Mouse (Mus musculus) right cerebral cortex, adult 2 months (tissue): Measurements from ENCODE around the gene Tubgcp6.

Experiments used
- DNase-seq, 2 experiments: peaks; one replicate each; pipeline ENCODE4 v3.0.0; 2021 to 2022; ENCODE audit warnings: low spot score in 2 of 2

The Tubgcp6 gene

DNA sequence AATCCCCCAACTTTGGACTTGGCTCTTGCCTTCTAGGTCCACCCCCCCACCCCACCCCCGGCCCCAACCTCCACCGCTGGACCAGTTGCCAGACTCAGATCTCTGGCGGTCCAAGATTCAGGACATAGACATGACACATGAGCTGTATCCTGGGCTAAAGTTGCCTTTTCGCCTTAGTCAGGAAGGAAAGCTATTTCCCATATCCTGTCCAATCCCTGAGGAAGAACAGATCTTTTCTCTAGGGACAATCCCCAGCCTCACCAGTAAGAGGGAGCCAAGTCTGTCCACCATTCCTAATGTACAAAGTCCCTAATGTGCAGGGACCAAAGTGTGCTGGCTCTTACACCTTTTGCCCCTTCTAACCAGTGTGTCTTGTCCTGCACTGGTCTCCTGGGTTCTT, 19.0 kb upstream of the Tubgcp6 start:
- no peak for DNase-seq

DNA sequence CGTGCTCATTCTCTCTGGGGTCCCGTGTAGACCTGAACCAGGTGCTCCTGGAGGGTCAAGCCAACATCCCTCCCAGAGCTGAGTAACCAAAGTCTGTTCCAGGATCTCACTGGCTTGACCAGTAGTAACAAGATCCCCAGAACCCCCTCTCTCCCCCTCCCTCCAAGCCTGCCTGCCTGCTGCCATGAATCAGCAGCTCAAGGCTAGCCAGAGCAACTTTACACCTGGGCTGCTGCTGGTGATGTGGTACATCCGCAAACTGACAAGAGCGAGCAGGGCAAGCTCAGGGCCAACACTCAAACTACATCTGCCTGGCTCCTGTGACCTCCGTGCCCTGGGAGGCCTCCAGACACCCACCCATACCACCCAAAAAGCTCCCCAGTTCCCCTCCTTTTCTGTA, 18.5 kb upstream of the Tubgcp6 start:
- no peak for DNase-seq

DNA sequence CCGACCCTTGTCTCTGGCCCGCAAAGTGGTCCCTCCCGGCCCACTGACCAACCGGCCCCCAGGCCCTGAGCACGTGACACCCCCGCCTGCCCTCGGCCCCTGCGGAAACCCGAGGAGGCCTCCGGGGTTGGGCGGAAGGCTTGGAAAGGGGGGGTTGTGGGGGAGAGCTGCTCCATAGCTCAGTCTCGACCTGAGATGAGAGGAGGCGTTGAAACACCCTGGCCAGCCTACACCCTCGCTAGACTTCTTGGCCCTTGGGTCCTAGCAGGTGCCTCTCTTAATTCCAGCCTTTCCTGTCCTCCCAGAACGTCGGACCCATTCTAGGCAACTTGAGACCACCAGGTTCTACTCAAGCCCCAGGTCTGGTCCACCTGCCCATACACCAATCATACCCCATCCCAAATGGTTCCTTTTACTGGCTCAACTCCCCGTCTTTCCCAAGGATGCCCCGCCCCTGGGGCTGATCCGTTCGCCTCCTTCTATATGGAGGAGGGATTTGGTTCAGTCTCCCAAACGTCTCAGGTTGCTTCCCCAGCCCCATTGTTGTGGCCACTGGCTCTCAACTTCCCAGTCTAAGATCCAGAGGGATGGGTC, 17.8 kb upstream of the Tubgcp6 start, which contains the start of gene Mapk12:
Mapk12 (minus strand) TSS at position 45 of the 594 bp plus-strand sequence.
- DNase-seq: peak; percentile 28 to 34

DNA sequence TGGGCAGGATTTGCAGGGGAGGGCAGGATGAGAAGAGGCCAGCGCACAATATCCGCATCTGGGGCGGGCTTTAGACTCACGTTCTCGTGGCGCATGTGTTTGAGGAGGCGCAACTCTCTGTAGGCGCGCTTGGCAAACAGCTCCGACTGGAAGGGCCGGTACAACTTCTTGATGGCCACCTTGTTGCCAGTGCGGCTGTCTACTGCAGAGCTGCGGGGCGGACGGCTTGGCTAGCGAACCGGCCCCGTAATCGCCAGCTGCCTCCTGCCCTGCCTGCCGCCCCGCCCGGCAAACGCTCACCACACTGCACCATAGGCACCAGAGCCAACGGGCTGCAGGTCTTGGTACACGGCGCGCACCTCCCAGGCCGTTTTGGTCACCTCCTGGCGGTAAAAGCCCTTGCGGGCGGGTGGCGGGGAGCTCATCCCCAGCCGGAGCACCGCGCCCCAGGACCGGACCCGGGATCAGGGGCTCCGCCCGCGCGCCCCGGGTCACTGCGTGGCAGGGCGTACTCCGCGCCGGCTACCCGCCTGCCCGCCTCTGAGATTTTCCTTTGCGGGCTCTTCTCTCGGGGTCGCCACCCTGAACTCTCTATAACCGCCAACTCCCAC, 17.2 kb upstream of the Tubgcp6 start:
- DNase-seq: peak; percentile 82 to 83

DNA sequence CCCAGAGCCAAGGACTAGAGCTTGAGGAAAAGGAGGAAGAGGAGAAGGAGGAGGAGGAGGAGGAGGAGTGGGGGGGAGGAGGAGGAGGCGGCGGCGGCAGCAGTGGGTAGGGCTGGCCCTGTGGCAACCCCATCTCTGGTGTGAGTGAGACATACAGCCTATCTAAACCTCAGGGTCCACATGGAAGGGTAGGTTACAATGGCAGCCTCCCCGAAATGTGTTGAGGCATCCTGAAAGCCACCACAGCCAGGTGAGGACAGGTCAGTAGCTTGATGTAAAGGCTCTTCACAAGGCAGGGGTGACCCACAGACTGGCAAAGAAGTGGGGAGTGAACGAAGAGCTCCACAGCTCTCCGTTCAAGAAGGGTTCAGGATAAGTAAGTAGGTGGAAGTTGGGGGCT, 15.6 kb upstream of the Tubgcp6 start:
- no peak for DNase-seq

DNA sequence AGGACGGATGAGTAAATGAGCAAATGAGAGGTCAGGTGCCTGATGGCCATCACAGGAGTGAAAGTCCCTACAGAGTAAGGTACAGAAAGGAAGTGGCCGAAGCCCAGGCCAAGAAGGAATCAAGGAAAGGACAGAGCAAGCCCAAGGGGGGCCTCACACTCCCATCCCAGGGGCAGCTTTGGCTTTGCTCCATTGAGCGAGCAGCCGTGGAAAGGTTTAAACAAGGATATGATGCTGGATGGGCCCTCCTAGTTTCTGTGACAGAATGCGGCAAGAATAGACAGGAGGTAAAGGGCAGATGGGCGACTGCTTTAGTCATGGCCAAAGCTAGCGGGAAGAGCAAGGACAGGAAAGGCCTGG, 15.1 kb upstream of the Tubgcp6 start:
- DNase-seq: no peak

DNA sequence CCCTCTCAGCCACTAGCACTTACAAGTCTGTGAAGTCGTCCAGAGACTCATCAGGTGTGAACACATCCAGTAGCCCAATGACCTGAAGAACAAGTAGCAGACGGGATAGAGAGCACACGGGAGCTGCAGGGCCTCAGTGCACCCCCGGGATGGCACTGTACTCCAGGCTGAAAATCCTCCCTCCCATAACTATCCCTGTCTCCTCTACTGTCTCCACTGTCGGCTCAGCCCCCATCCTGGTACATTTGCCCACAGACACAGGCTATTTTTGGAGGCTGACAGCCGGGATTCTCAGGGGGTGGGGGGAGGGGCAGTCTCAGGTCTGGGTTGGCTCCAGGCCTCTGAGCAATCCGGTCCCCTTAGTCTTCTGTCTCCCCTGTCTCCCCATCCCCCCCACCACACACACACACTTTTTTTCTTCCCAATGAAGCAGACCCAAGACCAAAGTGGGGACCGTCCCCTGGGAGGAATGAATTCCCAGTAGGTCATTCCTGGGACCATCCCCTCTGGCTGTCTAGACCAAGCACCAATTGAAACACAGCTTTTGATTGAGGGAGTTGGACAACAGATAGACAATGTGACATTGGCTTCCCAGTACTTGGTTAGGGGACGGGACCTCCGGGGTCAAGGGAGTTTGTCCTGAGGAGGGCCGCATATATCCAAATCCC, 14.6 kb upstream of the Tubgcp6 start:
- no peak for DNase-seq

DNA sequence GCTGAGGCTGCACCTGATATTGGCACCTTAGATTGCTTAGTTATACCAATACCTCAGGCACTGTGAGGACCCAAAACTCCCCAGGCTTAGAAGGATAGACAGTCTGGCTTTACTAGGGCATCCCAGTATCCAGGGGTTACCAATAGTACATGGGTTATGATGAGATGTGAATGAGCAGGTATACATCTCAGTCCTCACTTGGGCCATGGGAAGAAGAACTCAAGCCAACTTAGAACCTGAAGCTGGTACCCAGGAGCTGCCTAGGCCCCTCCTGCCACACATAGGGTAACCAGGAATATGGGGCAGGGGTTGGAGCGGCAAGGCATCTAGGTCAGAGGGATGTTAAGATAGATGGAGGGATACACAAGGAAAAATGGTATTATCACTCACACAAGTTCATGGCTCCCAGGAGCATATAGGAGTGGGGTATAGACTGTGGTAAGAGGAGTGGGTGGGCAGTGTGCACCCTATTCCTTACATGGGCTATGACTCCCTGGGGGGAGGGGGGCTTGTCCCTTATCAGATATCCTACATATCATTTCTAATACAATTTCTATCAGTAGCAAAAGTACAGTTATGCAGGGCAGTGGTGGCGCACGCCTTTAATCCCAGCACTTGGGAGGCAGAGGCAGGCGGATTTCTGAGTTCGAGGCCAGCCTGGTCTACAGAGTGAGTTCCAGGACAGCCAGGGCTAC, 13.7 kb upstream of the Tubgcp6 start:
- no peak for DNase-seq

DNA sequence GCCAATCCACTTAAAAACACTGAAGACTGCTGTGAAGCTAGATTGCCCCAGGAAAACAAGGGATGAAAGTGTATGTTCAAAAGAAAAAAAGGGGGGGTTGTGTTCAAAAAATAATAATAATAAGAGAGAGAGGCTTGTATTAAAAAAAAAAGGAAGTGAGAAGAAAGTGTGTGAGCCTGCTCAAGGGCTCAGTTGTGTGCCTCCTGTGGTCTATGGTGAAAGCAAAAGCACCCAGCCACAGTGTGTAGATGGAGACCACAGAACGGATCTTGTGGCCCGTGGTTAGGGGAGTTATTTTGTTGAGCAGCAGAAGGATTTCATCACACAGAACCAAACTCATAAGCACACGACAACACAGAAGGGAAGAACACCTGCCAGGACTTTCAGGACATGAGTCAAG, 8.4 kb upstream of the Tubgcp6 start:
- no peak for DNase-seq

DNA sequence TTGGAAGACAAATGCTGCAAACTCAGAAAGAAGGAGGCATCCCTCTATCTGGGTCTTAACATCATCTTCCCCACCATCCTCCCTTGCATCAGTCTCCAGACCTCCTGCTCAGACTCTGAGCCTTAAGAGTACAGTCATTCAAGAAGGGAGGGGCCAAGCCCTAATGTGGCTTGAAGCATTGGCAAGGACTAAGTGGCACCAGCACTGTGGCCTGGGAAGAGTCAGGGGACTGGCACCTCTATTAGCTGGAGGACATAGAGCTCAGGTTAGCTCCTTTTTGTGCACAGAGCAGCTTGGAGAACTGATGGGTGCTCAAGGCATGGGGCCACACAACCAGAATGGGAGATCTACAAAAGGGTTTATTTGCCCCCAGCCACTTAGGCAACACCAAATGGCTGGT, 7.3 kb upstream of the Tubgcp6 start:
- DNase-seq: no peak

DNA sequence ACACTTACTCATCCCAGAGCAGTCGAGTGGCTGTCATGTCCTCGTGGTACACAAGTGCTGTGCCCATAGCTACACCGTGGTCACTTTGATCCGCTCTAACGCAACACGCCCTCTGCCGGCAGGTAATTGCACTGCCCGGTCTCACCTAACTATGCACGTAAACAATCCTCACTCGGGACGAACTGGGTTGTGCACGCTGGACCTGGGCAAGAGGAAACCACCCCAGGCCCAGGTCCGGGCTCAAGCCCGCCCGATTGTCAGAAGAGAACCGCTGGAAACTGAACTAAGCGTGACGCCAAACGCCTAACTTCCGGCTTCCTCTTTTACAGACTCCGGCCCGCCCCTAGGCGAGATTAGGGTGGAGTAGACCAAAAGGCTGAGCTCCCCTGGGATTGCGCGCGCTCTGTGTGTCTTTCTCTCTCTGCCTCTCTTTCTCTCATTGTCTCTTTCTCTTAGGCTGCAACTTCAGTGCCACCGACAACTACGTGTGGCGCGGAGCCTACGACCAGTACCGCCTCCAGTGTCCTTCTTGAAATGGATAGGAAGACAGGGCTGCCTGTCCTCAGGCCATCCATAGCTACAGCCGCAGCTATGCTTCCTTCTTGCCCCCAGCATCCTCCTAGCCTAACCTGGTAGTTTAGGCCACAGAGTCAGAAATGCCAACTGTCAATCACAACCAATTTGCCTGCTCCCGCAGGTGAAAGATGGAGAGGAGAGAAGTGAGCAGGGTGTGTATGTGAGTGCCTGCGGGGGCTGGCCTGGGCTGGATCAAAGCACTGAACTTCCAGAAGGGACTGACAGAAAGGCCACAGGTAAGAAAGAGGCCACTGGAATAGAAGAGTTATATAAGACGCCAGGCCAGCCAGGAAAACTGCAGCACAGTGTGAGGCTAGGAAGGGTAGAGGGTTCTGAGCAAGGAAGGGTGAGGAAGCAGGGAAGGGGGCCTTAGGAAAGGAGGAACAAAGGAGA, 5.8 kb upstream of the Tubgcp6 start, which contains the start of gene Hdac10:
Hdac10 (minus strand) TSS at position 319 of the 969 bp plus-strand sequence.
- DNase-seq: peak; percentile 87 to 92

DNA sequence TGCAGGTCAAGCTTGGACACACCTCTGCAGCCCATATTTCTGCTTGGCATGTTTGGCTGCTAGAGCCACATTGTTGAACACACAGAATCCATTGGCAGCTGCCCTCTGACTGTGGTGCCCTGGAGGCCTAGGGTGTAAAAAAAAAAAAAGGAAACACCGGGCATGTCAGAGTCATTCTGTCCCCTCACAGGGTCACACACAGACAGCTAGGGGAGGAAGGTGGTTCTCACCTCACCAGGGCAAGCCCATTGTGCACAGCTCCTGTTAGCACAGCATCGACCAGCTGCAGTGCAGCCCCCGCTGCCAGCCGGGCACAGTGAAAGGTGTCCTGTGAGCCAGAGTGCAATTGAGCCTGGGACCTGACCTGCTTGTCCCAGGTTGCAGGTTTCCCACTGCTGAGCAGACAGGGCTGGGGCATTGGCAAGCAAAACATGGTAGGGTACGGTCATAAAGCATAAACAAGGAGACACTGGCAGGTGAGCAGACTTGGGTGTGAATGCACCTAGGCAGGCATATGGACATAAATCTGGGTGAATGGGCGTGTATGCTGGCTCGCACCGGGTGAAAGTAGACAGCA, 4.5 kb upstream of the Tubgcp6 start:
- DNase-seq: no peak

DNA sequence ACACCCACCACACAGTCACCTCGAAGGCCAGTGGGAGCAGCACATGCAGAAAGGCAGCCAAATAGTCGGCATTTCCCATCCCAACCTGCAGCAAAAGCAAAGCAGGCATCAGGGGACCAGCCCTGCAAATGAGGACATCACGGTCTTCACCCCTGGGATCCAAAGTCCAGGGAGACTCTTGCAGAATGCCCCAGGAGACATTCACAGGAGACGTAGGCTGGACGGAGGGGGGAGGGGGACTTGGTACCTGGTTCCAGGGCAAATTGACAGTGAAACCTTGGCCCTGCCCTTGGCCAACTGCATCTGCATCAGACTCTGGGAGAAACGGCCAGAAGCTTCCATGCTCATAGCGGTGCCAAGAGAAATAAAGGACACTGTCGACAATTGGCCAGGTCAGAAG, 3.7 kb upstream of the Tubgcp6 start:
- no peak for DNase-seq

DNA sequence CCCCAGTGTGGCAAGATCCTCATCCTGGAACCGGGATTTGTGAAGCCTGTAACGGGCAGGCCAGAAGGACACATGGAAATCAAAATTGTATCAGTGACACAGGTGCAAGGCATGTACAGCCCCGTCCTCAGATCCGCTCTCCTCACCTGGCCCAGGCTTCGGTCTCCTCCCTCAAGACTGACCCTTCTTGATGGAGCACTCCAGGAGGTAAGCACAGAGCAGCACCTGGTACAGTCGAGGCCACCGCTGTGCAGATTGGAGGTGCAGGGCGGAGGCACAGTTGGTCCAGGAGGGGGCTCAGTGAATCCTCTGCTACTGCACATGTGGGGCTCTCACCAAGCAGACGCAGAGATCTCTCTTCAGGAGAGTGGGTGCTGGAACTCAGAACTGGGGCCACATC, 2.4 kb upstream of the Tubgcp6 start:
- no peak for DNase-seq

DNA sequence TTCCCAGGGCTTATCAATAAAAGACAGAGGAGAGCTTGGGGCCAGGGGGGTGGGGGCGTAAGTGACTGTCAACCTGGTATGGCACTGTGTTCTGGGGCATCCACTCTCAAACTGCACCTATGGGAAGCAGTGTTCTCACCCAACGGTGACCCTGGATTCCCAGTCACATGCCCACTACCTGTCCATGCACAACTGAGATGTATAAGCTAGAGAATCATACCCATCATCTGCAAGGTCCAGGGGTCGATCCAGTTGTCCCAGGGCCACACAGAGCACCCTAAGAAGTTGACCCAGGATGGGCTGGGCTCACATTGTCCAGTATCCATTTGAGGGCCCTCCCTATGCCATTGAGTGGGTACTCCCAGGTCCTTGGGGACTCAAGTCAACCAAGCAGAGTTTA, 1.4 kb upstream of the Tubgcp6 start:
- no peak for DNase-seq

DNA sequence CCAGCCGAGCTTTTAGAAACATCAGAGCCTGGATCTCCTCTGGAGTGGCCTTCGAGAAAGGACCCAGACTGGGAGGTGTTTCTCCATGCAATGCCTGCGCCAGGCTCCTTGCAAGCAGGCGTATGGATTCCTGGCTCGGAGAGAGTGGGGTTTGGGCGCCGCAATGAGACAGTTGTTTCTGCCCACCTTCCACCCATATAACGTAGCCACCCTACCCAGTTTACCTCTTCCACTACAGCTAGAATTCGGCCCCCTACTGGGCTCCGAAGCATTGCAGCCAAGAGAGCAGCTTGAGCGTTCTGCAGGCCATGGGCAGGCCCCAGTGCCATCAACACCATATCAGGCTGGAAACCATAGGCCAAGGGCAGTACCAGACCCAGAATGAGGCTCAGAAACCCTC, 683 bp upstream of the Tubgcp6 start:
- DNase-seq: peak; percentile 69 to 77

DNA sequence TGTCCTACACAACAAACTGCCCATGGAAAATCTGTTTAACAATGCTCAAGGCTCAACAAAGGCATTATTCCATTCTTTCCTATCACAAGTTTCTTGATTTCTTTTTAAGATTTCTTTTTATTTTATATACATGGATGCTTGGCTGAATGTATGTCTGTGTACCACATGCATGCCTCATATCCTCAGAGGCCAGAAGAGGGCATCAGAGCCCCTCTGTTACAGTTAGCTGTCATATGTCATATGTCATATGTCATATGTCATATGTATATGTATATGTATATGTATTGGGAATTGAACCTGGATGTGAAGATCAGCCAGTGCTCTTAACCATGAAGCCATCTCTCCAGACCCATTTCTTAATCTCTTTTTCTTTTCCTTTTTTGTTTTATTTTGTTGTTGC, 4.9 kb downstream of the Tubgcp6 start:
- no peak for DNase-seq

DNA sequence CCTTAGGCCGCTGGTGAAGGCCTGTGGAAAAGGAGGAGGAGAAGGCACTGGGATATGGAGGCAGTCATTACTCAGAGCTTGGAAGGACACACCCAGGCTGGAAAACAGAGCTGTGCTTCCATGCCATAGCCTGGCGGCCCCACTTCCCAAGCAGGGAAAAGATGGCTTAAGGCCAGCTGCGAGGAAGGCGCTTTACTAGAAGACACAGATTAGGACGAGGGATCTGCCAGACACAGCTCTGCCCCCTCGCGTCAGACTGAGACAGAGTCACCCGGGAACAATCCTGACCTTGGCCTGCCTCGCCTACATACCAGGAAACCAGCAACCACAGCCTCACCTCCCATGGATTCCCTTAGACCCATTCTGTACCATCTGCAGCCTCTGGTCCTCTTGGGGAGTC, 12.8 kb downstream of the Tubgcp6 start:
- no peak for DNase-seq

DNA sequence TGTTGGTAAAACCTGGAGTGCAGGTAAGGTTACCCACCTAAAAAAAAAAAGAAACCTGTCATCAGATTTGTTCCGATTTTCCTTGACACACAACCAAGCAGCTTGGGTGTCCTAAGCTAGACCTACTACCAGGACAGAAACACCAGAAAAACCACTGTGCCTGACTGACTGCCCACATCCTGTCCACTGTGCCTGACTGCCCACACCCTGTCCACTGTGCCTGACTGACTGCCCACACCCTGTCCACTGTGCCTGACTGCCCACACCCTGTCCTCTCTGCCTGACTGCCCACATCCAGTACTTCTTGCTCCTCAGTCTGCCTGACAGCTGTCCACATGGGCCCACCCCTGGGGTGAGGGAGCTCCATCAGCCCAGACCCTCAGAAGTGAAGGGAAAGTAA, 15.9 kb downstream of the Tubgcp6 start:
- no peak for DNase-seq

DNA sequence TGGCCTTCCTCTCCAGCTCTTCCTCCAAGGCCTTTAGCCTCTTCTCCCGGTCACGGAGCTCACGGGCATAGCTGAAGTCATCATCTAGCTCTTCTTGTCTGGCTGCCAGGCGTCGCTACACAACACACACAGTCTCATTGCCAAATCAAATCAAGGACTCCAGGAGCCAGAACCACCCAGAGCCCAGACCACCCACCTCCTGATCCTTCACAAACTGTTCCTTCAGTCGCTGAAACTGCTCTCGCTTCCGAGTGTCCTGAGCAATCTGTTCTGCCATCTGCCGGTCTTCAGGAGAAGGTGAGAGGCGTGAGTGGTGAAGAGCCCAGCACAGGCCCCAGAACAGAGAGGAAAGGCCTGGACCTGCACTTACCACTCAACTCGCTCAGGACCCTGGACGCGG, 16.8 kb downstream of the Tubgcp6 start:
- DNase-seq: peak; percentile 50 to 64

DNA sequence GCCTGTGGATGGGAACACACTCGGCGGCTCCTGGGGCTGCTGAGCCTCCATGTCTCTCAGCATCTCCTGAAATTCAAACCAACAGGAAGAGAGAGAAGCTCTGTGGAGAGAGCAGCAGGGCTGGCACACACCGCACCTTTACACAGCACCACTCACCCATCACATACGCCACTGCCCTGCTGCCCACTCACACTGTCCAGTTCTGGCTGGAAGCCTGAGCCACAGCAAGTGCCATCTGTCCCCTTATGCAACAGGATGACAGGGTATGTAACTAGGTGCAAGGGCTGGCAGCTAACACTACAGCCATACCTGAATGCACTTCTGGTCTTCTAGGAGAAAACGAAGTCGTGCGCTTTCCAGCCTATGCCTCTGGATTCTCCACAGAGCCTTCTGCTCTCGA, 18.5 kb downstream of the Tubgcp6 start:
- DNase-seq: peak; percentile 68
